Mouse (Mus musculus): Measurements from ENCODE around the gene Efcab6.

The Efcab6 gene

DNA sequence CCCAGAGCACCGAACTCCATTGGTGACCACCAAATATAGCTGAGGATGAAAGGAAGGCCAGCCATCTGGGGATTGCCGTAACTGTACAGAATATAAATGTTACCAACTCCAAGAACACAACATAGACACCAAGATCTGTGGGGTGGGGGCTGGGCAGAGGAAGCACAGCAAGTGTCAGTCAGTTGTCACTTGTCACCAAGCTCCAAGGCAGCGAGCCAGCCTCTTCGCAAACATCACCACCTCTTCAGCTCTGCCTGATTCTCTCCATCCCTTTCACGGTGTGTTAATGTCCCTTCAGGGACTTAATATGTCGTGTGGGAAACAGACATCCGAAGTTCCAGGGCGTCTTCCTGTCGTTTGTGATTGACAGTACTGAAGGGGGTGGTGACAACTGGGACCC is 93.0 kb downstream of the Efcab6 start:
- no peak for DNase-seq (ENCODE audit: low spot score in 2 of 2)

DNA sequence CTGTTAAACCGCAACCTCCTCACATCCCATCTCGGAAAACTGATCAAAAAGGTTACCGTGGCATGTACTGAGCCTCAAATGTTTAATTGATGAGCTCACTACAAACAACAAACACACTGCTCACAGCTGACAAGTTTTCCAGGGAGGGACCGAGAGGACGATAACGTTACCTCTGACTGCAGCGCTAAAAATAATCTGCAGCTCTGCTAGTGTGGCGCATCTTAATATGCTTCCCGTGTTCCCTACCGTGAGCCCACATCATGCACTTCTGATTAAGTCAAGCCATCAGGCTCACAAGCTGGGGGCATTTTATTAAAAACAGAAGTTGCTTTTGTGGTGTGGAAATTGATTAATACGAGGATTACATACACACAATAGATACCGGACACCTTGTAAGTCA is 97.4 kb downstream of the Efcab6 start:
- DNase-seq (ENCODE audit: low spot score in 2 of 2), result no peak

DNA sequence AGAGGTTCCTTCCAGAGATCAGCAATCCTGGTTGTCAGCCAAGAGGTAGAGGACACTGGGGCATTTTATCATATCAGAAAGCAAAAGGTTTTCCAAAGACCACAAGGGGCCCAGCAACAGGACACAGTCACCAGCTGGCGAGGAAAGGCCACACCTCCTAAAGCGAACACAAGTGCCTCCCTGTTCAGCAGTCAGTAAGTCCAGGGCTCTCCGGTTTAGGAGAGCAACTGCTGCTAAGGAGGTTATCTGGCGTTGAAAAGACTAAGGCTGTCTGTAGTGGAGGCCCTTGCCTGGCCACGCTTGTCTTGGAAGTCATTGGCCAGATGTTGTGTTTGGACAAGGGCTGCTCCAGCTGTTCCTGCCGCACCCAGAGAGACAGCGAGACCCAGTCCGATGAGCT is 100.1 kb downstream of the Efcab6 start:
- no peak for DNase-seq (ENCODE audit: low spot score in 2 of 2)

DNA sequence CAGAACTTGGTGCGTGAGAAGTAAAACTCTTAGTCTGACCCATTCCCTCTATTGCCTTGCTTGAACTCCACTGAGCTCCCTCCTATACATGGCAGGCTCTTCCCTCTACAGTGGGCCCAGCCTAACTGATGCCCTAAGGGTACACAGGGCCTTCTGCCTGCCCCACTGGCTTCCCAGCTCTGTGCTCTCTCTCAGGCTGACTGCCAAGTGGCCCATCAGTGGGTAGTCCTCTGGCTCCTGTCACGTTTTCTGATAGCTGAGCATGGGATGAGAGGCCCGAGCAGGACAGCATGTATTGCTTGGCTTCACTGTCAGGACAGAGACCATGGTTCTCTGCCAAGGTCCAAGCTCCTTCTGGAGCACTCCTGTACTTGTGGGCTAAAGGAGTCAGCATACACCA is 106.8 kb downstream of the Efcab6 start:
- DNase-seq (ENCODE audit: low spot score in 2 of 2), result no peak

DNA sequence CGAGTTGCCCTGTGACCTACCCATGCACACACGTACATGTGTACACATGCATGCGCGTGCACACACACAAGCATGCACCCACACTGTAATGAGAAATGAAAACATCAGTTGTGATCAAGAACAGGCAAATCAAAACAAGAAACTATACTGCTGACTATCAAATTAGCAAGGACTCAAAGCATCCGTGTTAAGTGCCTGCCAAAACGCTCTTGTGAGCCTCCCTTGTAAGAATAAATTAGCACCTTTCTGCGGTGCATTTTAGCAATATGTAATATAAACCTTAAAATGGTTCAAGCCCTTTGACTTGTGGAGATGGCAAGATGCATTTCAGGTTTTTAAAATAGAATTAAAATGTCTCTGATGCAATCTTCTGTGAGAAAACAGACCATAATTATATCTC is 108.2 kb downstream of the Efcab6 start:
- no peak for DNase-seq (ENCODE audit: low spot score in 2 of 2)

DNA sequence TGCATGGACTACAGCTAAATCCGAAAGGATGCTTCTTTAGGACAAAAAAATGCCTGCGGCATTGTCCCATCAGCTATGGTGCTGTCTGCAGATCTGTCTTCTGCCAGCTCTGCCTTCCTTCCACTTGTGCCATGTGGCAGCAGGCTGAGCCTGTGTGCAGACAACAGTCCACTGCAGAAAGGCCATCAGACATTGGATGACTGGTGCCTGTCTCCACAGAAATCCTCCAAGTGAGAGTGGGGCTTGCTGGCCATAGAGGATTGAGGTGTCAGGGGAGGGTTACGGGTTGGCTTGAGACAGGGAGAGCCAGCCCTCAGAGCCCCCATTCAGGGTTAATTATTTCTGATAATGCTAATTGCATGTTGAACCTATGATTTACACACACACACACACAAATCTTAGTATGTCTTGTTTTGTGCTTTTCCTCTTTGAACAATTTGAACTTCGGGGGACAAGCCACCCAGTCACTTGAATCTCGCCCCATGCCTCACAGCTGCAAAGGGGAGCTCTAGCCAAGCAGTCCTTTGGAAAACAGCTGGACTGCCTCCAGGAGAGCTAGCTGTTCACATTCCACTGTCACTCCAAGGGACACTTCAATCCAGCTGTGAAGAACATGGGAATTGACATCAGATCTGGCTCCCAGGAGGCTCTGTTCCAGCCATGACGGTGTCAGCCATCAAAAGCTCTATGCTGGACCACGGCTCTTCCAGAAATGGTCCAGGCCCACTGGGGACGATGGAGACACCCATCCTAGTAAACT is 109.1 kb downstream of the Efcab6 start:
- no peak for DNase-seq (ENCODE audit: low spot score in 2 of 2)

DNA sequence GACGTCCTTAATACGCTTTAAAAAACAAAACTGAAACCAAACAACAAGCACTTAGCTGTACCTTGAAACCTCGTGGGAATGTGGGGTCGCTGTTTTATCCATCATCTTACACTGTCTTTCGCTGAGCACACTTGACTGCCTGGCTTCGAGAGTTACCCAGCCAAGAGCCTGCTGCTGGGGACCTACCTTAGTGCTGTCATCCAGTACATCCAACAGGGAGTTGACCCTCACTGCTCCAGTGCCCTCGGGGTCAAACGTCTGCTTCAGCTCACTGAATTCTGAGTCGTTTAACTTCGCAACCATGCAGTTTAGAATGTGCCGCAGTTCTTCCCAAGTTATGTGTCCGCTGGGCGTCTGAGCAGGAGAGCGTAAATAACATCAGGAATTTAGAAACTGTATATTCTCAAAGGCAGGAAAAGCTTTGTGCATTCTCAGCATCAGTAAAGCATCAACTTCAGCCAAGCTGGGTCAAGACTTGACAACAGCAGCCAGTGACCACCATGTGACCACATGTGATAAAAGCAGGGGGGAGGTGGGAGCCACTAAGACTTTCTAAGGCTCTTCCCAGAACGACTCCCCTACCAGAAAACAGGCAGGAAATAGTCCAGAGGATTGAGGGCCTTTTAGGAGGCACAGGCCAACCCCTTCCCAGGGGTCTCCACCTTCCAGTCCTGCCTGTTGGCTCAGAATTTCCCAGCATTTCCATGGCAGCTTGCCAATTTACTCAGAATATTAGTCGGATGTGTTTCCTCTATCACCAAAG is 115.3 kb downstream of the Efcab6 start:
- DNase-seq (ENCODE audit: low spot score in 2 of 2), result no peak

DNA sequence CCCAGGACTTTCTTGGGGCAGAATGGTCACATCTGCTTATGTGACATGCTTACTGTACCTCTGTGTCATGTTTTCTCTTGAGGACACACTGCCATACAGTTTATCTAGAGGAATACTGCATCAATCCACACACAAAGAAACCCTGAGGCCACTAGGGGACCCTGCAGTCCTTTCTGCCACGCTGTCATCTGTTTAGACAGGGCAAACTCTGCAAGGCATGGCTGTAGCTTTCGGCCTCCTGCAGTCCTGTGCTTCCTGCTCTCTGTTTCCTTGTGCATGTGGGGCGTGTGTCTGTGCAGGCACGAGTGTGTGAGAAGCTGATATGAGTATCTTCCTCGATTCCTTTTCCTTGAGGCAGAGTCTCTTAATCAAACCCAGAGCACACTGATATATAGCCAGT is 125.5 kb downstream of the Efcab6 start:
- no peak for DNase-seq (ENCODE audit: low spot score in 2 of 2)

DNA sequence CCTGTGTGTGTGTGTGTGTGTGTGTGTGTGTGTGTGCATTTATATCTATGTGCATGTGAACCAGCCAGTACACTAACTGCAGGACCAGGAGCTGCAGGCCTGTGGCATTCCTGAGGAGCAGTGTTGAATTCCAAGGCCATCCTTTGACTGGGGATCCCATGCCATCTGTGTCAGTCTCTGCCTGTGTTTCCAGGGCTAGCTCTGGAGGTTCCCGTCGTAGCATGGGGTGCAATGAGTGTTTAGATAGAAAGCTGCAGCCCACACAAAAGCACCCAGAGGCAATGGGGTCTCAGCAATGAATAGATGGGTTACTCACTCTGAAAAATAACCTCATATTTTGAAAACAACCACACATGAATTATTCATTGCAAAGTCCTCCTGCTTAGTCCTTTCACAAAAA is 126.7 kb downstream of the Efcab6 start:
- DNase-seq (ENCODE audit: low spot score in 2 of 2), result no peak

DNA sequence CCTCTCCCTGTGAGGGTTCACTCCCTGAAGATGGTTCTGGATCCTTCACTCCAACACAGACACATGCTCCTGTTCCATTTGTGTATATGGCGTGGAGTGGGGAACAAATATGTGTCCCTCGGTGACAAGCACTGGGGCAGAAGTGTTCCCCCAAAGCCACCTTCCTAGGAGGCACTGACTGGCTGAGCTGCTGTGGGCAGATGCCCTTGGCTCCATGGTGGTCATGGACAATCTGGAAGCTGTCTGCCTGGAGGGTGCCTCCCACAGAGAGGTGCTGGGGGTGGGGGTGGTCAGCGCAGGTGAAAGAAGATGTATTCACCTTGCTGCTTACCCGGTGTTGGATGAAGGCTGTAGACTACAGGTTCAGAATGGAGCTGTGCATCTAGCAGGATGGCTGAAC is 128.7 kb downstream of the Efcab6 start:
- DNase-seq (ENCODE audit: low spot score in 2 of 2), result no peak

DNA sequence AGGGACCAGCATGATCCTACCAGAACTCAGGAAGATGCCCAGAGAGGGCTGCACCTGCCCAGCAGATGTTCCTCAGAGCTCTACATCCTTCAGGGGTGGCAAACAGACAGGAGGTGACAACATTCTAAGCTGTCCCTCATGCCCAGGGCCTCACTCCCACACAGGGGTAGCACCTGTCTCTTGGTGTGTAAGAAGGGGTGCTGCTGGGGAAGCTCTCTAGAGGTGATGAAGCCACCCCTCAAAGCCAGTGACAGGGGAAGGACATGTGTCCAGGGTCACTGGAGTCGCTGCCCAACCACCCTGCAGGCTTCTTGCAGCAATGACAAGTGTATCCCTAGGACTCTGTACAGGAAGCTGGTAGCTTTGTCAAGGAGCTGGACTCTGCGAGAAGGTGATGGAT is 130.4 kb downstream of the Efcab6 start:
- DNase-seq (ENCODE audit: low spot score in 2 of 2), result no peak

DNA sequence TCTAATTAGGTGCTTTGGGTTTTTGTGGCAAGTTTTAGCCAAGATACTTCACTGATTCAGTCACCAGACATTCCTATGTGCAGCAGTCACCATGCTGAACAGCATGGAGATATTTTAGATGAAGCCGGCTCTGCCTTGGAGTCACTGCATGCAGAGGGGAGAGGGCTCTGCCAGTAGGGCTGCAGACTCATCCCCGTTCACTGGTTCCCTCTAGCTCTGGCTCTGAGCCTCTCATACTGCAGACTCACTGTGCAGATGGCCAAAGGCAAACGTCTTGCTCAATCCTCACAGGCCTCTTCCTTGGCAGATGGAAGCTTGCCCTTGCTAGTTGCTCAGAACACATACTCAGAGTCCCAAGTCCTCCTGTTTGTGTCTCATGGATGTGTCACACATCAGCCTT is 139.8 kb downstream of the Efcab6 start:
- no peak for DNase-seq (ENCODE audit: low spot score in 2 of 2)

DNA sequence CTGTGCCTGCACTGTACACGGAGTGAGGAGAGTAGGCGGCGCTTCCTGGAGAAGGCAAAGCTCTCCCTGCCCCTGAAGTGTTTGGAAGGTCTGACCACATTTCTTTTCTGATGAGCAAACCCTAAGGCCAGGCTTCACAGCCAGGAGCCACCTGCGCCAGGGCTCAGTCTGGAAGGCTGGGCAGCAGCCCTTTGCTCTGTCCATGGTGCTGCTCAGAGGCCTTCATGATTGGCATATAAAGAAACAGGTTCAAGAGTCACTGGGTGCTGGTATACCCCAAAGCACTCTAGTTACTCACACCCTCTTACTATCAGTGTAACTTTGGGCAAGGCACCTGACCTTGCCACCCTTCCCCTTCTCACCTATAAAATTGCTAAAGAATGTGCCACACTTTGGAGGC is 140.5 kb downstream of the Efcab6 start:
- peak; percentile 3 to 13 for DNase-seq (ENCODE audit: low spot score in 2 of 2)

DNA sequence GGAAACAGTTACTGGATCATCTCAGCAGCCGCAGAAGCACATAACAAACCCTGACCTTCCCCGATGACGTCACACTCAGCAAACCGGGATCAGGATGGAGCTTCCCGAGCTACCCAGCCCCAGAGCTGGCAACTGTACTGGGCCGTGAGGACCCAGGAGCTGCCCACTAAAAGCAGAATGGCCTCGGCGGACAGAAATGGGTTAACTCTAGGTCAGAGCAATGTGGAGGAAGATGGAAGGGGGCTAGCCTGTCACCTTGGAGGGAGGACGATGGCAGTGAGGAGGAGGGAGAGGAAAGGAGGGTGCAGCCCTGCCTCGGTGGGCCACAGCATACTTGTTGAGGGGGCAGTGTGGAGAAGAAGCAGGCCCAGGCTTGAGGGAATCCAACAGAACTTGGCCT is 149.8 kb downstream of the Efcab6 start:
- DNase-seq (ENCODE audit: low spot score in 2 of 2), result no peak

DNA sequence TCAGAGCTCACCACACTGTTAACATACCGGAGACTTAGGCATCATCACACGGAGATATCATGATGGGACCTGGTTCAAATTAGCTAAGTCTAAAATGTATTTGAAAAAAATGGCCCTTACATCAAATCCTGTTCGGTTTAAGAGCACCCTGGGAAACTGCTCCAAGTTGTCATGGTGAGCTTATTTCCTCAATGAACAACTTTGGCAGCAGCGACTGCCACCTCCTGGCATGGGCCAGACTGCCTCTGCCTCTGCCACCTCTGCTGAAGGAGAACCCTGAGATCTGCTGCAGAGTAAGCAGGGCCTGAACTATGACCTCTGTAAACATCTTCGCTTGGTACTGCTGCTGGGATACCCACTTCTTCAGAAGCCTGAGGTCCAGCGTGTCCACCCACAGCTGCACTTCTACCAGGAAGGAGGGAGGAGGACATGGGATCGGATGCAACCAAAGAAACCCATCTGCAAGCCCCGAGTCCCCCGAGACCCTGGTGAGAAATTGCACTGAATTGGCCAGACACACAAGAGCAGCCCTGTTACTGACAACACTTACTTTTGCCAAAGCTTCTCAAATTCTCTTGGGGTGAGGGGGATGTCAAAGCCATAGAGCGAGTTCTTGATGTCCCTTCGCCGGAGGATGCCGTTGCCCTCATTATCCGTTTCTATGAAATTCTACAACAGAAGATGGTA is 152.0 kb downstream of the Efcab6 start:
- DNase-seq (ENCODE audit: low spot score in 2 of 2), result no peak

DNA sequence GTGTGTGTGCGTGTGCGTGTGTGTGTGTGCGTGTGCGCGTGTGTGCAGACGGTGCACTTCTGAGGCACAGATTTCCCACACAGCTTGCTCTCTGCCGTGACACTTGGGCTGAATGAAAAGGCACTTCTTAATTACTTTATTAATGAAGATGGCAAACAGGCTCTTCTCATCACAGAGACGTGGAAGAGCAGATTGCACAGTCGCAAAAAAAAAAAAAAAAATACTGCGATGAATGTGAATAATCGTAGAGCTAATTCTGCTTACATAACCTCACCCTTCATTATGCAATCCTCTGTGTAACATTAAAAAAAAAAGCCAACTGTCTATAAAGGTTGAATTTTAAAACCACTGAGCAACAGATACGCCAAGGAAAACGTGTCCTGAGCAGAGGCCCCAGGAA is 158.7 kb downstream of the Efcab6 start:
- DNase-seq (ENCODE audit: low spot score in 2 of 2), result no peak

DNA sequence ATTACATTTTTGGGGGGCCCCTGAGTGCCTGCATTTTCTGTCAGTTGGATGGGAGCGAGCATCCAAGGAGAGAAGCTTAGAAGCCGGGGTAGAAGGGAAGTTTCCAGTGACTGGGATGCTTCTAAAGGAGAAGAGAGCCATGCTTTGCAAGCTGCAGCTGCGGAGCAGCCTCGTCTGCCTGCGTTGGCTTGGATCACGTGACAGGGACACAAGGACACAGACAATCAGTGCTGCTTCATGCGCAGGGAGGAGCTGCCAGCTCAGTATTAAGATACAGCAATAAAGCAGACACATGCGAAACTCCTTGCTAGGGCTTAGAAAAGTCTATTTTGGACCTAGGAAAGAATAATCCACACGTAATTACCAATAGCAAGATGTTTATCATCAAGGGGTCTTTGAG is 167.9 kb downstream of the Efcab6 start:
- DNase-seq (ENCODE audit: low spot score in 2 of 2), result no peak

DNA sequence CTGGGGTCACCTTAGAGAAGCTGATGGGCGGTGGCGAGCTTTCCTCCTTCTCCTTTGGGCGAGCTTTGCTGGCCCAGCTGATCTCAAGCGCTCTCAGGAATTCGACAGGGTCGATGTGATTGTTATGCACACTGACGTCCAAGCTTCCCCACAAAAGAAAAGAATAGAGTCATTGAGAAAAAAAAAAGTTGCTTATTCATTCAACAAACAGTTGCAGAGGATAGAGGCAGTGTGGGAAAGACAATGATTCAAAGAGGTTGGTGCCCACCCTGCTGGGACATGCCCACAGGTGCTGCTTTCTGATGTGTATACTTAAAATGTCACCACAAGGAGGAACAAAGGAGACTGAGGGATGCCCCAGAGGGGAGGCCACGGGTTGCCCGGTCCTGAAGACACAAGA is 169.2 kb downstream of the Efcab6 start:
- no peak for DNase-seq (ENCODE audit: low spot score in 2 of 2)

DNA sequence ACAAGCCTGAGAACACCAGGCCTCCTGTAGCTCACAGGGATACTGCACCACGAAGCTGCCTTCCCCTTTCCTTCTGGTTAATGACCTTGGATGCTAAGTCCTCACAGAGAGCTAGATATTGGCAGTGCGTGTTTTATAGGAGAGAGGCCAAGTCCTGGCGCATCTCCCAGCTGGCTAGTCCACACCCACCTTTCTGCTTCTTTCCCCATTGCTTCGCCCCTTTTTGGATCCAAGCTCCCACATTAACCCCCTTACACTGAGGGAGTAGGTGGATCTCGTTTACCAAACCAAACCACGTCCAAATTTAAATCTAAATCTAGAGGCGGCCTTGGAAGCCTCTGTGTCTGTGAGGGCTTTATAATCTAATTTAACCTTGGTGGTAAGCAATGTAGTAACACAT is 170.9 kb downstream of the Efcab6 start:
- DNase-seq (ENCODE audit: low spot score in 2 of 2), result no peak

DNA sequence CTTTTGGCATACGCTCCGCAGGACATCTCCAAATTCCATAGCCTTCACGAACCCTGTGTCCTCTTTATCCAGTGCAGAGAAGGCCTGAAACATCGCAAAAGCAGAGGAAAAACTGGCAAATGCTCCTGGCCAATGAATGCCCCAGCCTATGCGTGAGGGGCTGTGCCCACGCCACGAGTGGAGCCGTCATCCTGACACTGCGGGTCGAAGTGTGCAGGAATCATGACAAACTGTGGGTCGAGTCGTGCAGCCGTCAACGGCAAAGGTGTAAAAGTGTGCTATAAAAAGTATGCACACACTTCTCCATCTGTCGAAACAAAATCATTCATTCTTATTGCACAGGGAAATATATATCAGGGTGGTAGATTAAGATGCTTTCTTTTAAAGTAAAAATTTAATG is 172.3 kb downstream of the Efcab6 start:
- DNase-seq (ENCODE audit: low spot score in 2 of 2), result no peak

DNA sequence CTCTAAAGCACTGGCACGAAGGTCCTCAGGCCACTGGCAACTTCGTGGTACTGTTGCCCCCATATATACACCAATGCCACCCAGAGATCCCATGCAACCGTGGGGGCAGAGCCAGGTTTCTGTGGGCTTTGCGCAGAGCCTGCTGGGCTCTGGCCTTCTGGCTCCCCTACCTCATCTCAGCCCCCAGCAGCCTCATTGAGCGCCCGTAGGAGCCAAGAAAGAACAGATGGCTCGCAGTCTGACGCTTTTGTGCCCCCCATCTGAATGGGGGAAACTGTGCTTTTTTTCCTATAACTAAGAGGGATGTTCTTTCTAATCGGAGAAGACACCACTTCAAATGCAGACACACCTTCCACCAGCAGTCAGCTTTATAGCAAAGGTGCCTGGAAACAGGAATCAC is 180.9 kb downstream of the Efcab6 start:
- DNase-seq (ENCODE audit: low spot score in 2 of 2), result no peak

DNA sequence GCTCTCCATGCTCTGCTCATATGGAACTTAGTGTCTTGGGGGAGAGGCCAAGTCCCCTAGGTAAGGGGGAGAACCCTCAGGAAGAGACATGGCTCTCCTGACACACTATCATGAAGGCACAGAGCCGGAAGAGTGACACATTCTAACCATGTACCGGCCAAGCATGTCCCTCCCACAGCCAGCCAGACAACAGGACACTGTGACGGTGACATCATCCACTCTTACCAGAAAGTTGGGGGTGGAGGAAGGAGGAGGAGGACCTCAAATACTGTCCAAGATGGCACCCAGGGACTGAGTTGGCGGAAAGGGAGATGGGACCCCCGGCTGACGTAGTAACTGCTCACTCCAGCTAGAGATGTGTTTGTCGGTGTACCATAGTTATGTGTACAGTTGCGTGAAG is 181.4 kb downstream of the Efcab6 start:
- DNase-seq (ENCODE audit: low spot score in 2 of 2), result no peak

DNA sequence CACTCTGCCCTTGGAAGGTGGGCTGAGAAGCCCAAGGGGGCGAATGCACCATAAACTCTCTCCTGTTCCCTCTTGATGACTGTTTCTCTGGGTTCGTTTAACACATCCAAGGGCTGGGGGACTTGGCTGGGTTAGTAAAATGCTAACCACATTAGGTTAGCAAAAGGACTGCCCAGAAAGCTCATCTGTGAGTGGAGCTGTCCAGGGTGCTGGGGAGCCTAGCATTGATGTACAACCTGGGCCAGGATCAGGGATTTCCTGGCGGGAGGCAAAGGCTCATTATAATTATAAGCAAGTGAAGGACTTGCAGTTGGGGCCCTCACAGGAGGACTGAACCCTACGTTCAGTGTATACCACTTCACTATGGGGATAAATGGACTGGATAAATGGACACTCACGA is 185.3 kb downstream of the Efcab6 start:
- DNase-seq (ENCODE audit: low spot score in 2 of 2), result peak in 1 of 2 experiments; percentile 16
